ENCODE assay signal across 15 mouse cellular contexts in the genomic region with DNA sequence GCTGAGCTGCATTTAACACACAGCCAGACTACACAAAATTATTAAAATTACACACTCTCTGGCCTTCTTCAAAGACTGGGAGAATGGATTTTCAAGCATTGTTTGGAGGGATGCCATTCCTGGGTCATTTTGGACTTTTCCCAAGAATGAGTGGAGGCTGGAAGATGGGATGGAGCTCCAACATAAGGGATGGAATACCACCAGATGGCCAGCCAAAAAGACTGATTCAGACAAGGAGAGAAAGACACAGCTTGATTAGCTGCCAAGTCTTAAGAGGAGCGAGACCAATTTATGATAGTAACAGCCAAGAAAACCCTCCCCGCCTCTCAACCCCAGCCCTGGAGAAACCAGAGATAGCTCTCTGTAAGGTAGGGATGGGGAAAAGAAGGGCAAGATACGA.
DNase-seq lines count a peak whose midpoint lies in the region; ATAC-seq and TF ChIP-seq lines count a peak whose summit lies in the region.
"Had no signal": no experiment of that assay in that cellular context is flagged by ENCODE, and none has a peak within 500 bp of the region (broad histone marks: within the 10 kb centered on the region; RNA-seq: fewer than 3 reads in every experiment).

No protein-coding gene starts in this region.

- H3K4me3 ChIP-seq in heart, adult 2 months: no peak overlapping the region
- H3K4me3 ChIP-seq in lung, embryonic 14.5 days (ENCODE audit: low read depth, low read length): no peak overlapping the region
- H3K4me3 ChIP-seq: forebrain, embryonic 12.5 days; kidney, embryonic 15.5 days; megakaryocyte, embryonic 14.5 days had no signal

- no peaks in the 10 kb centered on the region for H3K27me3 ChIP-seq in heart, adult 2 months (ENCODE audit: control insufficient read depth, insufficient read depth, low read length)
- no peaks in the 10 kb centered on the region for H3K27me3 ChIP-seq in lung, embryonic 14.5 days (ENCODE audit: insufficient read depth, low read length)
- H3K27me3 ChIP-seq: forebrain, embryonic 12.5 days; kidney, embryonic 15.5 days; megakaryocyte, embryonic 14.5 days had no signal

- H3K27ac ChIP-seq in heart, adult 2 months: no peak overlapping the region
- no peak overlapping the region for H3K27ac ChIP-seq in lung, embryonic 14.5 days (ENCODE audit: low read depth)
- H3K27ac ChIP-seq: forebrain, embryonic 12.5 days; kidney, embryonic 15.5 days had no signal

- H3K79me2 ChIP-seq in heart, adult 2 months (replicated peaks; ENCODE audit: control insufficient read depth, insufficient read depth, low read length): no peaks in the 10 kb centered on the region

- WGBS in heart, adult 2 months: 56% methylated on average over 3 of the region's 3 CpGs
- 41% methylated on average over 3 of the region's 3 CpGs for WGBS in lung, embryonic 14.5 days

- no peaks in the 10 kb centered on the region for H3K9me3 ChIP-seq in lung, embryonic 14.5 days (ENCODE audit: low read depth, low read length)
- H3K9me3 ChIP-seq: forebrain, embryonic 12.5 days; kidney, embryonic 15.5 days had no signal

- intact Hi-C loops in heart, adult 2 months (cut with DNase I): no loop called here

- no peak overlapping the region for H3K4me2 ChIP-seq in lung, embryonic 14.5 days
- H3K4me2 ChIP-seq: forebrain, embryonic 12.5 days; kidney, embryonic 15.5 days had no signal

- no peak for TF ChIP-seq POLR2A in heart, adult 2 months (IDR thresholded peaks at IDR 0.05; ENCODE audit: insufficient read depth, low read depth, low read length)
- TF ChIP-seq POLR2A in brain, embryonic 14.5 days (IDR thresholded peaks at IDR 0.05; ENCODE audit: borderline replicate concordance, extremely low read depth, insufficient read depth, insufficient read length, poor library complexity, severe bottlenecking): no peak

- peak; percentile 75; the same call in 1 of the 2 replicates for ATAC-seq in lung, embryonic 14.5 days (ENCODE audit: insufficient read depth)
- ATAC-seq: inflammation-experienced regulatory T-cells, adult 6 months had no signal

- TF ChIP-seq EP300 in heart, adult 2 months (IDR thresholded peaks at IDR 0.05; ENCODE audit: insufficient read depth, low read depth, low read length): no peak

- no peak overlapping the region for H3K9ac ChIP-seq in heart, adult 2 months (ENCODE audit: low read depth, low read length)
- H3K9ac ChIP-seq in lung, embryonic 14.5 days: no peak overlapping the region
- H3K9ac ChIP-seq: forebrain, embryonic 12.5 days; kidney, embryonic 15.5 days had no signal

- no peaks in the 10 kb centered on the region for H3K36me3 ChIP-seq in heart, adult 2 months (ENCODE audit: control insufficient read depth, insufficient read depth, low read length)
- H3K36me3 ChIP-seq in lung, embryonic 14.5 days (ENCODE audit: insufficient read depth): no peaks in the 10 kb centered on the region
- H3K36me3 ChIP-seq: forebrain, embryonic 12.5 days; kidney, embryonic 15.5 days had no signal

- peak; percentile 43 for DNase-seq in heart, adult 11 months
- DNase-seq in heart, adult 2 months: no peak
- DNase-seq in lung, embryonic 14.5 days: peak; percentile 87
- no peak for DNase-seq in lung, postnatal 36 days
- DNase-seq in brain, embryonic 14.5 days (ENCODE audit: low read depth): peak; percentile 72
- DNase-seq in cerebellum, postnatal 36 days: peak; percentile 26 to 45
- DNase-seq in embryo, embryonic 9.5 days (ENCODE audit: extremely low spot score): no peak
- no peak for DNase-seq in adrenal gland, postnatal 14 days
- DNase-seq: gastrocnemius, postnatal 25 days; liver; thymus, postnatal 36 days had no signal

- no peak for TF ChIP-seq CTCF in heart, adult 2 months (IDR thresholded peaks at IDR 0.05)
- TF ChIP-seq CTCF in lung, embryonic 14.5 days (IDR thresholded peaks at IDR 0.05; ENCODE audit: low read depth): no peak
- TF ChIP-seq CTCF in brain, embryonic 14.5 days (IDR thresholded peaks at IDR 0.05; ENCODE audit: borderline replicate concordance, extremely low read depth, insufficient read depth, insufficient read length): no peak

- H3K4me1 ChIP-seq in heart, adult 2 months (ENCODE audit: control insufficient read depth, insufficient read depth, low read length): no peaks in the 10 kb centered on the region
- no peaks in the 10 kb centered on the region for H3K4me1 ChIP-seq in lung, embryonic 14.5 days (ENCODE audit: insufficient read depth)
- H3K4me1 ChIP-seq: forebrain, embryonic 12.5 days; kidney, embryonic 15.5 days had no signal

Comparison
In these comparisons a context has a peak if more than half of its experiments do, and no peak if none do; other contexts are left out.
1. DNase-seq: peak in heart, adult 11 months (single experiment), lung, embryonic 14.5 days (single experiment), brain, embryonic 14.5 days (single experiment) and cerebellum, postnatal 36 days (2 of 2); none in heart, adult 2 months (0 of 2), lung, postnatal 36 days (single experiment), embryo, embryonic 9.5 days (single experiment) and adrenal gland, postnatal 14 days (single experiment).